Mouse (Mus musculus) 416B (cell line): ENCODE data around the gene Vdr.
A peak's percentile ranks its signal among the peaks of the same experiment; 100 is the strongest.

Experiments used
- DNase-seq: peaks from one replicate; pipeline ENCODE4 v3.0.0; 2011; ENCODE audit warnings: low read depth

The Vdr gene

DNA sequence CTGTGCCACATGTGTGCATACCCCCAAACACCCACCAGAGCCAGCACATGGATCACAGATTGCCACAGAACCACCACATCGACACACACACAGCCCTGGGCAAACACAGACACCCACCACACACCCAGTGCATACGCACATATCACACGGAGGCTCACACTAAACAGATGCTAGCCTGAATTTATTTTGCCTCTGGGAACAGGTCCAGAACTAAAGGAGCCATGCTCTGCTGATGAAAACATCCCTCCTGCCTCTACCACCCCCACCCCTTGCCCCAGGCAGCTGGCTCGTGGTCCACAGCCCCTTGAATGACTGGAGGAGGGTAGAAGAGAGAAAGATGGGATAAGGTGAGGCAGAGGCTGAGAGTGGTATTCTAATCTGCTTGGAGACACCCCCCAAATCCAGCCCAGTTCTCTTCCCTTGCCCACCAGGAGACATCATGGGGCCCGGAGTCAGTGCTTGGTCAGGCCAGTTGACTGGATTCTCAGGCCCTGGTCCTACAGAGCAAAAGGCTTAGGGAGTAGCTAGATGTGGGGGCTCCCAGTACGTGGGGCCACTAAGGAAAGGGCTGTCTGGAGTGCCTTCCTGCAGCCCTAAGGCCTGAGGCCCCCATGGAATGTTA is 82.1 kb downstream of the Vdr start:
- no peak for DNase-seq

DNA sequence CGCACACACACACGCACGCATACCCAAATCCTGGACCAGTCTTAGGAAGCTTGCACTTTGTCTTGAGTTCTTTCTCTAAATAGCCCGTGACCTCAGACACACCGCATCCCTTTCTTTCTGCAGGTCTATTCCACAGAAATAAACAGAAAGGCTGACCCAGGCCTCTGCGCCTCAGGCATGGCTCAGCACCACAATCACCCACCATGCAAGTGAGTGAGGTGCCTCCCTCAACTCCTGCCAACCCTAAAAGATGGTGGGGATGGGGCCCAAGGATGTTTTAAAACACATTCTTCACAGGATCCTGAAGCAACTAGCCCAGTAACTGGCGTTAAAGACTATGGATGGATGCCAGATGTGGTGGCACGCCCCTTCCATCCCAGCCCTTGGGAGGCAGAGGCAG is 83.0 kb downstream of the Vdr start:
- no peak for DNase-seq

DNA sequence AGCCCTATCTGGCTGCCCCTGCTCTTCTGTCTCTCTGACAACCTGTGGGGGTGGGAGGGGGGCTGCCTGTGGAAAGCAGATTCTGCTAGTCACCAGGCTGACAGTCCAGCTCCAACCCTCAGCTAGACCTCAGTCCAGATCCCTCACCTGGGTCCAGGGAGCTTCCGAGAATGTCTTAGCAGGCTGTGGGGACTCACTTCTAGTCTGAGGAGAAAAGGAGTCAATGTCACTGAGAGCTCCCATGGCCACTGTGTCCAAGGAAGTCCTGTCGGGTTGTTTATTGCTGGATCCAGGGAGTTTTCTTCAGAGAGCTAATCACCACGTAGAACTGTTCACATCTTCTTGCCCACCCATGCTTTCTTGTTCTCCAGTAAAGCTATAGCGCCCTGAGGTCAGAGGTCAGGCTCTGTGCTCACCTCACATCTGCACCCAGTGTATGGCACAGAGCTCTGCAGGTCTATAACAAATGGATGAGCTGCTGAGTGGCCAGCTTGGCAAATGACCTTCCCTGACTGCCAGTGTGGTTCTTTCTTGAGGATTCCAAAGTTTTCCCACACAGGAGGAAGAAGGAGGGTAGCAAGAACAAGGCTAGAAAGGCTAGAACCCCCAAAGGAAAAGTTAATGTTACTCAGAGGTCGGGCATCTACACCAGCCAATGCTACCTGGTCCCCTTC is 83.7 kb downstream of the Vdr start:
- no peak for DNase-seq

DNA sequence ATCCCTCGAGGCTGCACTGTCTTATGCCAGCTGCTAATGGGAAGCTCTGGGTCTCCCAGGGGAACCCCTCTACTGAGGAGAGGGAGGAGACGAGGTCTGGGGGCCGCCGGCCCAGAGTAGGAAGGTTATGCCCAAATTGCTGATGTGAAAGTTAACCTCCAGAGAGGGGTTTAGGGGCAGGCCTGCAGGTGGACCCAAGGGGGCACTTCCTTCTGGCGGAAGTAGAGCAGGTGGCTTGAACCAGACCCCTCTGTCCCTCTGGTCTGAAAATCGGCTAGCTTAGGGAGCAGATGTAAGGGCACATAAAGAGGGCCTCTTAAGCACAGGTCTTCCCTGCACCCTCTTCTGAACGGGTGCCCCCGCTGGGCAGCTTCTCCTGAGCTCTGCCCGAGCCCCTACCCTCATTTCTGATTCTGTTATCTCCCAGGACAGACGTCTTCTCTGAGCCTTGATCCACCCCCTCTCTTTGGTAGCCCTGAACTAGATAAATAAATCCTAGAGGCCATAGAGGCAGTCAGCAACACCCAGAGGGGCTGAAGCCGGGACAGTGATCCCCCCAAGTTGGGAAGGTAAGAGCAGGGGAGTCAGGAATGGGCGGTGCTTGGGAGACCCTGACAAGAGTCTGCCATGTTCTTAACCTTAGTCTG is 84.4 kb downstream of the Vdr start:
- DNase-seq = no peak

DNA sequence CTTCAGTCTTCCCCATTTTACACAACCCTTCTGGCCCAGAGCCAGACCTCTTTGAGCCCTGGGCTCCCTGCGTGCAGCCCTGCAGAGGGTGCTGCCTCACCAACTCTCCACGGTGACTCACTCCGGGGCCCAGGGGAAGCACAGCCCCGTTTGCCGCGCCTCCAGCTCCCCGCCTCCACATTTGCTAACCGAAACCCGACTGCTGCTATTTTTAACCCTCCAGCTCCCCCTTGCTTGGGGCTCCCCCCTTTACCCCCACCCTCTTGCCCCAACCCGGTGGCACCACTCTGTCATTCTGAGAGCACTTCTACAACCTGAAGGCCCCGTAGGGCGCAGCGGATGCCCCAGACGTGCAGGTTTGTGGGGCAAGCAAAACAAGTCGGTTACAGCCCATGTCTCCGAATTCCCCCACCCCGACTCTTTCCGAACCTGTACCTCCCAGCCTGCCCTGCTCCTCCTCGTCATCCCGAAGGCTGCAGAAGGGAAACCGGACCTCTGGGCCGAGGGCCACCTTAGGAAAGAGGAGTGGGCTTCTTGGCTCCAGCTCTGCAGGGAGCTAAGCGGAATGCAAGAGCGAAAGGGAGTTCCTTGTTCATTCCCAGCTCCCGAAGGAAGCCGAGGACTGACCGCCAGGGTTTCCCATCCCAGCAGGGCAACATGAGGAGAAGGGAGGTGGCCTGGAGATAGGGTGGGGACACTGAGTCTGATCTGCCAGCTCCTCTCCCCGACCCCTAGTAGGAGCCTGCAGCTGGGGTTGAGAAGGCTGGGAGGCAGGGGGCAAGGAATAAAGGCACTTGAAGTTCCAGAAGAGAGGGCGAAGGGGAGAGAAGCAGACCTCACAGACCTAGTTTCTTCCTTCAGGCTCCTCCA is 85.1 kb downstream of the Vdr start:
- peak; percentile 96 for DNase-seq

DNA sequence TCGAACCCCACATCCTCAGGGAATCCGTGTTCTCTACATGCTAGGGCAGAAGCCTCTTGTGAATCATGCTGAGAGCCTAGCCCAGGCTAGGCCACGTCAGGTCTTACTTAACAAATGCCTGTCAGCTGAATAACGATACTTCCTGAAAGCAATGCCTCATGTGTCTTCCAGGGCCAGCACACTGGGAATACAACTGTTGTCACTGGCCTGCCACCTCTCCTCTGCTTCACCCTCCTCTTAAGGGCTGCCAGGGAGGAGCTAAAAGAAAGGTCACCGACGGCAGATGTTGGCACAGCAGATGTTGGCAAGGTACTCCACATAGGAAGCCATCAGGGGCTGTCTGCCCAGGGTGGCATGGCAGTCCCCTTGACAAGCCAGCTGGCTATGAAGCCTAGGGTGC is 86.4 kb downstream of the Vdr start:
- DNase-seq = no peak

DNA sequence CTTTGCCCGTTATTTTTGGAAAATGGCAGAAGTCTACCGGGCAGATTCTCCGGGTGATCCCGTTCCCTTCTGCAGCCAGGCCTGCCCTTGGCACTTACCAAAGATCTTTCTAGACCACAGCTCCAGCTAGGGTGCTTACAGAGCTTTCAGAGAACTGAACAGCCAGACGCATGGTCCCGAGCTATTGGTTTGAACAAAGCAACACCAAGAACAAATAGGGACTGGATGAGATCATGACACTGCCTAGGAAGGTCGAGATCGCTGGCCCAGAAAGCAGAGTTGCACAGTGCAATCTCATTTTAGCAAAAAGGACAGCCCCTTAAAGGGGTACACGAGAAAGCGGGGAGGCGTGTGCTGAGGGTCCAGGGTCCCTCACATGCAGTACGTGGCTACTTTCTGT is 87.0 kb downstream of the Vdr start:
- DNase-seq = no peak

DNA sequence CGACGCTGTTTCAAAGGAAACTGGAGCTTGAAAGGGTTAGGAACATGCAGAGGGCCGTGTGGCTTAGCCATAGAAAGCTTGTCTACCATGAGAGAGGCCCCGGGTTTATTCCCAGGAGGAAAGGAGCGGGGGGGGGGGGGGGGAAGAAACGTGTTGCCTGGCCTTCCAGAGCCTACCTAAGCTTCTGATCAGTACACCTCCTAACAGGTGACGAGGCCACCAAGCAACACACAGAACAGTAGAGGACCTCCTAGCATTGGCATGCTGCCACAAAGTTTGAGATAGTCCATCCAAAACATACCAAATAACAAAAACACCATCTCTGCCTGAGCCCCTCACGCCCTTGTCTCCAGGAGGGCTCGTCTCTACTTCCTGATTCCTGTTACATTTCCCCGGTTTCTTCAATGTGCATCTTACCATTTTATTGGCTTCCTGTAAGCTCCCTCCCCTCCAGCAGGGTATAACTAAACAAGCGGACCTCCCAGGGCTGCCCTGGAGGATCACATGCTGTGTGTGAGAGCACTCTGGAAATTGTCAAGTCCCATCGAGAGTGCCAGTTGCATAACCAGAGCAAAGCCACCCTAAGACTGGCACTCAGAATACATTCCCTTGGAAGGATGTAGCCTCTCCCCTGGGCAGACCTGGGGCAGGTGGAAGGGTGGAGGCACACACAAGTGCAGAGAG is 87.7 kb downstream of the Vdr start:
- no peak for DNase-seq

DNA sequence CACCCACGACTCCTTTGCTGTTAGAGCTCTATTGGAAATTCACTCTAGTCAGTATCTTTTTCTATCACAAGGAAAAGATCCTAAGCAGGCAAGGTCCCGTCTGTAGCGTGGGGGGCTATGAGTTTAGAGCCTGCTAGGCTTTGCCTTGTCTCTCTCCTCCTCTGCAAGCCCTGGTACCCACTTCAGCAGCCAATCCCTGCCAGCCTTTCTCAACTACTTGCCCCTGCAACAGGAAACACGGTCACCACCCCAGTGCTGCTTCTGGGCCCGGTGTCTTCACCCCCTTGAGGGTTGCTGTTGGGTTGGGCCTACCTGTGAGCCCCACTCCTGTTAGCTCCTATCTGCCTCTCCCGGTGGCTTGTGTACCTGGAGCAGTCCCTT is 88.5 kb downstream of the Vdr start:
- peak; percentile 56 for DNase-seq

DNA sequence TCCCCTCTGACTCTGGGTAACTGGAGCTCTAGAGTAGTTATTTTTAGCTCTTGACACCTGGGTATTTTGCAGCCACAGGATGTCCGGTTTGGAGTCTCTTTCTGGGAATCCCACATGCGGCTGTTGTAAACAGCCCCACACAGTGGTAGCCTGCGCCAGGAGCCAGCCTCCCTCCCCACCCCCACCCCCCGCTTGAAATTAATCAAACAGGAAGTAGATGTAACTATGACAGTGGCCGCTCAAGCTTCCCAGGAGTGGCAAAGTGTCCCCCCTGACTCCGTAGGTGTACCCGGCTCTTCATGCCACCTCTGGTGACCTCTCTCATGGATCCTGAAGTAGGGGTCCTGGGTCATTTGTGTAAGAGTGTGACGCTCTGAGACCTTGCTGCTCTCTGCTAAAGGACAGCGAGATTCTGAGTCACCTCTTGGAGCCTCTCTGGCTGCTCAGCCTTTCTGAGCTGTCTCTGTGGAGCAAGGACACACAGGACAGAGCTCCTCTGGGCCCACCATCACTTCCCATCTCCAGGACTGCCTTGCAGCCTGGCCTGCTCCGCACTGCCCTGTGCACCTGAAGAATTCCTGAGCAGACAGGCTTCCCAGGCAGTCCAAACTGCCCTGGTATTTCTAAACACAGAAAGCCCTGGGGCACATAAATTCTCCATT is 89.0 kb downstream of the Vdr start:
- DNase-seq = peak; percentile 86

DNA sequence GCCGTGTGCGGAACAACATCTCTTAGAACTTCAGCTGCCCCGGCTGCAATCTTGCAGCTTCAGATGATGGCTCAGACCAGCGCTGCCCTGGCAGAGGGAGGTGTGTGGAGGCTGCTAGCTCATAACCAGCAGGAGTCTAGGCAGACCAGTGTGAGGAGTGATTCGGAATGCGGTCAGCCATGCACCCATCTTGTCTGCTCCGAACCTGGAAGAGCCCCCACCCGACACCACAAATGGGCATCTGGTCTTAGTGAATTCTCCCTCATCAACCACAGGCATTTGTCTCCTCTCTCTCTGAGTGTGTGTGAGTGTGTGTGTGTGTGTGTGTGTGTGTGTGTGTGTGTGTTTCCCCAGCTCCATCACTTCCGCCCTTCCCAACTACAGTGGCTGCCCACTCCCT is 90.5 kb downstream of the Vdr start:
- no peak for DNase-seq

DNA sequence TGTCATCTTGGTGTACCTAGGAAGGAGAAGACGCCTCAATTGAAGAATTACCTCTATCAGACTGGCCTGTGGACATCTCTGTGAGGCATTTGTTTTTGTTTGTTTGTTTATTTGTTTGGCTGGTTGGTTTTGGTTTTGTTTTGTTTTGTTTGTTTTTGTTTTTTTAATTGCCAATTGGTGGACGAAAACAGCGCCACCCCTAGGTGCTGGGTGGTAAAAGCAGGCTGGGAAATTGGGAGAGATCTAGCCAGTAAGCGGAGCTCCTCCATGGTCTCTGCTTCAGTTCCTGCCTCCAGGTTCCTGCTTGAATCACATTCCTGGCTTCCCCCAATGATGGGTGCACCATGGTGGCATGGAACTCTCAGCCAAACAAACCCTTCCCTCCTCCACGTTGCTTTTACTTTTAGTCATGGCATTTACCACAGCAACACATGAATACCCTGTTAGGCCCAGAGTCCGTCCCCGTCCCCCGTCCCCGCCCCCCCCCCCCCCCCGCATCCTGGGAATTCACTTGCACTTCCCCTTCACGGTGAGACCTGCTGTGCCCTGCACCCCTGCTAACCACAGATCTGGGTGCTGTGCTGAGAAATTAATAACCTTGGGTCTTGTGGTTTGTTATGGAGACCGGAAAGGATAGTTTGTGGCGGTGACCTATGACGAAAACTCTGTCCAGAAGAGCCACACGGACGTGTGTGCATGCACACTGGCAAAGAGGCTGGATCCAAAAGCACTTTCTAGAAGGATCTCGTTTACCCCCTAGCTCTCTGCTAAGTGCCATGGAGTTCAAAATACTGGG is 94.0 kb downstream of the Vdr start:
- DNase-seq = peak; percentile 96

DNA sequence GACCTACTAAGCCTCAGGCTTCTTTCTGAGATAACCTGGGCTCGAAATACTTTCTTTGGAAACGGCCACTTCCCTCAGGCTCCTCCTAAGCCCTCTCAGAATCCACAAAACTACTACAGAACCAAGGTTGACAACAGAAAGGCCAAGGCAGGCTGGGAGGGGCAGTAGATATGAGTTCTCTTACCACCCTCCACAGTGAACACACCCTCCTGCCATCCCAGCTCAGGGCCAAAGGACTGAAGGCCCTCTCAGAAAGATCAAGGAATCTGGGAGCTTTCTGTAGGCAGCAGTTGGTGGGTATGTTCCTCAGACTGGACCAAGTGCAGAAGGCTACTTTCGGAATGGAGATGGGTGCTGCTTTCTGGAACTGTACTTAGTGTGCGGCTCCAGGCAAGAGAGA is 95.2 kb downstream of the Vdr start:
- DNase-seq = no peak

DNA sequence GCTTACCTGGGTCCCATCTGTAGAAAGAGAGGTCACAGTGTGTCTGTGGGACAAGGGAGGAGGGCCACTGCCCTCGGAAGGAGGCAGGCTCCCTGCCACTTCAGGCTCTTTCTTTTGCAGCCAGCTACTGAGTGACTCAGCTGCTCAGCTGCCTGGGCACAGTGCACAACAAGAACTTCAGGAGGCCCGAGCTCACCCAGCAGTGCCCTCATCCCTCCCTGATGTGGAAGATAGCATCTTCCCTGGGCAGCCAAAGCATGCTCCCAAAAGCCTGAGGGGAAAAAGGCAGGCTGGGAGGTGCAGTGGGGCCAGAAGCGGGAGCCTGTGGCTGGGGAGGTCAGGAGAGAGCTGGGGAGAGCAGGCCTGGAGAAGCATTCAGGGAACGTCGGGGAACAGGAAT is 95.7 kb downstream of the Vdr start:
- peak; percentile 49 for DNase-seq

DNA sequence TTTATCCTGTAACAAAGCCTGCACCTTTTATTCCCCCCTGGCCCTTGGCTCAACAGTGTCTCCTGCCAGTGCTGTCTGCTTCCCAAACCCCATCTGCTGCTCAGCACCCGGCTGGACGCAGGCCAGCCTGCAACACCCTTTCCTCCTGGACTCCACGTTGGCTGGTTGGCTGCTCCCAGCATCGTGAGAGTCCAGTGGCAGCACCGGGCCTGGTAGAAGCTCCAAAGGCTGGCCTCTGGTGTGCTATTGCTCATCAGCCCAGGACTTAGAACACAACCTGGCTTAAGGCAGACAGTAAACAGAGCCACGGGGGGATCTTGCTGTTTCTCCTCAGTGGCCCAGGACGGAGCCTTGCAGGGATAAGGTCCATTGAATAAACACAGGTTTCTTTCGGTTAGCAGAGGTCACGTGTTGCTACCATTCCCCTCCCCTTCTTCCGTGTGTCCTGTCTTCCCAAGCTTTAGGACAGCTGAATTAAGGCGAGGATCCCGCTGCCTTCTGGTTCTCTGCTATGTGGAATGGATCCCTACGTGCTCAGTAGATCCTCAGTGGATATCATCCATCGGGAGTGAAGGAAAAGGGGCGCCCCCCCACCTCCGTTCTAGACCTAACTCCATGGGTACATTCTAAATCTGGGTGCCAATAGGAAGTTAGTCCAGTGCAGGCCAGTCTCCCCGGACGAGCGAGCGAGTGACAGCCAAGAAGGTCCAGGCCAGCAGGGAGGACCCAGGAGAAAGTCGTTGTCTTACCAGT is 96.8 kb downstream of the Vdr start:
- DNase-seq = no peak

DNA sequence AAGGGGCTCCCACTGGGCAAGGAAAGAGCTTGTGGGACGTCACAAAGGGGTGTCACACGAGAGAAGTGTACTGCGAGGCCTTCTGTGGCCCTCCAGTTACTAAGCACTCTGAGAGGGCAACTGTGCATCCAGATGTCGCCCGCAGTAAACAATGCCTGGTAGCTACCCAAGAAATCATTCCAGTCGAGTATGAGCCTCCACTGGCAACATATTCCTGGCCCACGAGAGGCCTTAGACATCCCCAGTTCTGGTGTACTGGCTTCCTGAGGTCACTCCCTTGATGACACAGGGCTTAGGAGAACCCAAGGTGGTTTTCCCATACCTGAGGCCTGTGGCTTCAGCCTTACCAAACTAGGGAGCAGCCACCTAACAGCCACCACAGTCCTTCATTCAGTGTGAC is 97.6 kb downstream of the Vdr start:
- DNase-seq = no peak

DNA sequence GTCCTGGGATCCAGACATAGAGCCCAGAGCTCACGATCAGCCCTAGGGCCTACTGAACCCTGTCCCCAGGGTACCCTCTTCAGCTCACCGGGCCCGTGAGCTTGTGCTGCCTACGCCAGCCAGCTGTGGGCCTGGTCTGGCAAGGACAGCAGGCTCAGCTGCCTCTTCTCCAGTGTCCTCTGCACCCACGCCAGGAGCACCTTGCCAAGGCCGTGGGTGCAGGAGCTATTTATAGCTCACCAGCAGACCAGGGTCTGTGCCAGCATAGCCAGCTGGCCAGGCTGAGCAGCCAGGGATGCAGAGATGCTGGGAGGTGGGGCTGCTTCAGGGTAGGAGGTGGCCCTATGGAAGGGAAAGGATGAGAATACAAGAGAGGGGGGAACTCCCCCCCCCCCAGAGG is 98.3 kb downstream of the Vdr start:
- DNase-seq = no peak

DNA sequence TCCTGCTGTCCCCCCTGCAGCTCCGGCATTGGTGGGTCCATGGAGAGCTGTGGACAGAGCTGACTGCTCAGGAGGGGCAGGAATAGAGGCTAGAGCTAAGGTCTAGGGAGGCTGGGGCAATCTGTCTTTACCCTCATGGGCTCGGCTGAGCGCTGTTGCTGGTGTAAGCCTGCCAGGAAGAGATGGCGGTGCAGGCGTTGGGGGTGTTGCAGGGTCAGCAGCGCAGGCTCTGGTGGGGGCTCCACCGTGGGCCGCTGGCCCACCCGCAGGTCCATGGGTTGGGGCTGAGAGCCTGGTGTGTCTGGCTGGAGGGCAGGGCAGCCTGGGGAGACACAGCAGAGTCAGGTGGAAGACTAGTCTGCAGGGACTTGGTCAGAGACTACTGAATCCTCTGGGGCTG is 99.1 kb downstream of the Vdr start:
- DNase-seq = no peak

DNA sequence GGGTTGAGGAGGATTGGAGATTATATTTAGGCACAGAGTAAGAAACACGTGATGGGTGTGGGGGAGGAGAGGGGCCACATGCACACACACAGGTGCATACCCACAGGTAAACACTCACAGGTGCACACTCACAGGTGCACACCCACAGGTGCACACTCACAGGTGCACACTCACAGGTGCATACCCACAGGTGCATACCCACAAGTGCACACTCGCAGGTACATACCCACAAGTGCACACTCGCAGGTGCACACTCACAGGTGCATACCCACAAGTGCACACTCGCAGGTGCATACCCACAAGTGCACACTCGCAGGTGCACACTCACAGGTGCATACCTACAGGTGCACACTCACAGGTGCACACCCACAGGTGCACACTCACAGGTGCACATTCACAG is 100.0 kb downstream of the Vdr start:
- no peak for DNase-seq

DNA sequence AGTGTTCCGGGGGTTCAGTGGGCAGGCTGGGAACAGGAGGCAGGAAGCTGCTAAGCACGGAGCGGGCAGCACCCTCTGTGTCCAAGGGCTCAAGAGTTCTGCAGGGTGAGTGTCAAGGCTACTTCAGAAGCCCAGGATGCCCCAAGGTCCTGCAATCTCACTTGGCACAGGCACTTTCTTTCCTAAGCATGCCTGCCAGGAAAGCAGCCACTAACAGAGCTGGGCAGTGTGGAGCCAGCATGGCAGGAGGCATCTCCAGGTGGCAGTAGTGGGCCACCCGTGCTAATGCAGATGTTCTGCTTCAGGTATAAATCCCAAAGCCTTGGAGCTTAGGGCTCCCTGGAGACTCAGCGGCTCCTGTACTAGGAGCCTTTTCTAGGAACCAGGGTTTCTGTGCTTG is 100.5 kb downstream of the Vdr start:
- DNase-seq = peak; percentile 41
